Mouse (Mus musculus) embryo, embryonic 10 days (tissue): ENCODE results near the gene Fam71a.

Experiments used
- DNase-seq: peaks from one replicate; pipeline ENCODE4 v3.0.0-alpha.2; 2015; ENCODE audit warnings: low spot score

Fam71a gene

GRCm38 (mm10) chr1:191122744-191123143 is 41.9 kb downstream of the Fam71a start:
- DNase-seq: no peak

- no peak for DNase-seq
Observed at GRCm38 (mm10) chr1:191115514-191116238, 48.9 kb downstream of the Fam71a start.

- no peak for DNase-seq
Observed at GRCm38 (mm10) chr1:191114868-191115267, 49.7 kb downstream of the Fam71a start.
